Mouse (Mus musculus): Measurements from ENCODE around the gene Slfn5.
"Not testable (repeated sequence)": the region's sequence is repeated elsewhere in the genome, so short reads cannot be mapped to it uniquely, and the experiment has no call there.

The Slfn5 gene

GRCm38 (mm10) chr11:82950736-82951481 is at the start of gene Slfn5:
Gene Slfn5 (plus strand): TSS chr11:82951349.
- no peak for DNase-seq

DNA sequence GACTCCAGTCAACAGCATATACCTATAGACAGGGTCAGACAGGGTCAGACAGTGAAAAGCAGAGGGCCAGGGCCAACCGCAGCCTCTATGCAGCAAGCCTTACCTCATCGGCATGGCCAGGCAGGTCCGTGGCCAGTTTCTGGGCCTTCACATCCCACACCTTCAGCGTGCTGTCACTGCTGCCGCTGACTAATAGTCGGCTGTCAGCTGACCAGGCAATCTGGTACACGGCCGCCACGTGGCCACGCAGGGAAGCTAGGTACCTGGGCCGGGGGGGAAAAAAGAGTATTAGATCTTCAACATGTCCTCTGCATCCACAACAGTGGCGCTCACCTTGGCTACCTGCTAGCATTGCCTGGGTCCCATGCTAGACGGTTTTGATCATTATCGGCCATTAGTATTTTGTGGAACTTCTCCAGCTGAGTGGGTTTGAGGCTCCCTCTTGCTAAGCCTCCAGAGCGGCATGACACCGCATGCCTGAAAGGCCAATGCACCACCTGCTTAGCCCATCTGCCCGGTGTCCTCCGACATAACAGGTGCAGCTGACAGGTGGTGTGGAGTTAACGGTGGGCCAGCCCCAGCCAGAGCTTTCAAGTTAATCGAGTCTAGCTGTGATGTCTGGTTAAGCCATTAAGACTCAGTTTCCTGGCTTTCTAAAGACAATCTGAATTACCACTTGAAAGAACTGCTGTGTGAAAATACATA is 49.4 kb upstream of the Slfn5 start:
- DNase-seq = peak; percentile 77

GRCm38 (mm10) chr11:82904952-82905351 is 46.2 kb upstream of the Slfn5 start:
- DNase-seq = no peak

DNA sequence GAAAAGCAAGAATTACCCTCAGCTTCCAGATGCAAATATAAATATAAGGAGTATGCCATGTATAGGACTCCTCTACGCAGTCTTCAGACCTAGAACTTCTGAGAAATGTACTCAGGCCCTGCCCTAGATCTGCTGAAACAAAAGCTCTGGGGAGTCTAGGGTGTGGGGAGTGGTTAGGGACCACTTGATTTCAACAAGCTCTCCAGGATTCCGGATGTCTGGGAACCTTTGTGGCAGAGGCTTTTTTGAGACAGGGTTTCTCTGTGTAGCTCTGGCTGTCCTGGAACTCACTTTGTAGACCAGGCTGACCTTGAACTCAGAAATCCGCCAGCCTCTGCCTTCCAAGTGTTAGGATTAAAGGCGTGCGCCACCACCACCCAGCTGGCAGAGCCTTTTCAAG is 45.3 kb upstream of the Slfn5 start:
- DNase-seq = no peak

GRCm38 (mm10) chr11:82907651-82908607 is 43.2 kb upstream of the Slfn5 start, which contains the start of gene Nle1:
Gene Nle1 (minus strand): TSS chr11:82908411.
- DNase-seq = peak; percentile 87

DNA sequence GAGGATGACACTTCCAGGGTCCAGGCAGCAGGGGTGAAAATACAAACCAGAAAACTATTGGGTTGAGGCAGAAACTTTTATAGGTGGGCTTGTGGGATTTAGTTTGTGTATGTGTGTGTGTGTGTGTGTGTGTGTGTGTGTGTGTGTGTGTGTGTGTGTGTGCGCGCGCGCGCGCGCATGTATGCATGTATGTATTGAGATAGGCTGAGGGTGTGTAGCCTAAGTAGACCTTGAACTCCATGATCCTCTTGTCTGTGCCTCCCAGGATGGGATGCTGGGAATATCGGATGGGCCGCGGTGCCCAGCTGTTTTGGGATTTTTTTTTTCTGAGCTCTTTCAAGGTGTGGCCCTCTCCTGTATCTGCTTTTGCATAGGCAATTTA is 42.5 kb upstream of the Slfn5 start:
- no peak for DNase-seq

DNA sequence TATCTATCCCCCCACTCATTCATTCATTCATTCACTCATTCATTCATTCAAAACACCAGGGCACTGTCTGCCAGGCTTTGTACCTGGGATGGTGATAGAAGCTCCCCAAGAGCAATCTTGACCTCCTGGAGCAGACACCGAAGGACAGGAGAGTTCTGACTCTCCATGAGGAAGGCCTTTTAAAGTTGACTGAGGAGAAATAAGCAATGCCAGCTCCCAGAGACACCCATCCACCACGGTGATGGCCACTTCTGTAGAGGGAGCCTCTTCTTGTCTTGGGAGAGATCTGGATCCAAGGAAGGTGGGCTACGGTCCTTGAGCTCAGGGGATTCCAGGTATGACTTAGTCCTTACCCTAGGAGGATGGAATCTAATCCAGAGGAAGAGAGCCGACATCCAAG is 40.9 kb upstream of the Slfn5 start, which contains the start of gene Unc45b:
TSS of gene Unc45b (plus strand) at position 301 of the 400 bp plus-strand sequence.
- no peak for DNase-seq

DNA sequence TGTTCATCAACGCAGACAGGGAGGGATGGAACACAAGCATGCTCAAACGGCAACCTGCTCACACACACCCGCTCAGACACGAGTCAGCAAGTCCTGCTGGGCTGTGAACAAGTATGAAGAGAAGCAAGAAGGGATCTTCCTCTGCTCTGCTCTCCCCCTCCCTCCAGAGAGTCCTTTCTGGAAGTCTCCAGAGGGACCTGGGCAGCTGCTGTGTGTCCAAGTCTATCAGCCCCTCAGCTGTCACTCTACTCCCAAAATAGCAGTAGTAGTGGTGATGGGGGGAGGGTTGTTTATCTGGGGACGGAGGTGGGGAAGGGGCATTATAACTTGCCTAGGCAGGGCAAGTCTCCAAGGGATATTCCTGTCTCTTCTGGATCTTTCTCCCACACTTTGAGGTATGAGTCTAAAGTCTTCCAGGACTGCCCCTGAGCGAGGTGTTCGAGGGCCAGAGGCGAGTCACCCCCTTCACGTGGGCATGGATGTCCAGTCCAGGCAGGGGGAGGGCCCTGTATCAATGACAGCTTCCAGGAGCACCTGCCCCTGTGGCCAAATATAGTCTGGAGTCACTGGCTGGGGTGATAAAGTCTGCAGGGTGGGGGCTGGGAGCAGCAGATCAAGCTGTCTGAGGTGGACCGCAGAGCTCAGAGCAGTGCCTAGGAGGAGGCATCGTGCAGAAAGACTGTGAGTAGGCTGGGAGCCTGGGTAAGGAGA is 40.3 kb upstream of the Slfn5 start:
- no peak for DNase-seq

DNA sequence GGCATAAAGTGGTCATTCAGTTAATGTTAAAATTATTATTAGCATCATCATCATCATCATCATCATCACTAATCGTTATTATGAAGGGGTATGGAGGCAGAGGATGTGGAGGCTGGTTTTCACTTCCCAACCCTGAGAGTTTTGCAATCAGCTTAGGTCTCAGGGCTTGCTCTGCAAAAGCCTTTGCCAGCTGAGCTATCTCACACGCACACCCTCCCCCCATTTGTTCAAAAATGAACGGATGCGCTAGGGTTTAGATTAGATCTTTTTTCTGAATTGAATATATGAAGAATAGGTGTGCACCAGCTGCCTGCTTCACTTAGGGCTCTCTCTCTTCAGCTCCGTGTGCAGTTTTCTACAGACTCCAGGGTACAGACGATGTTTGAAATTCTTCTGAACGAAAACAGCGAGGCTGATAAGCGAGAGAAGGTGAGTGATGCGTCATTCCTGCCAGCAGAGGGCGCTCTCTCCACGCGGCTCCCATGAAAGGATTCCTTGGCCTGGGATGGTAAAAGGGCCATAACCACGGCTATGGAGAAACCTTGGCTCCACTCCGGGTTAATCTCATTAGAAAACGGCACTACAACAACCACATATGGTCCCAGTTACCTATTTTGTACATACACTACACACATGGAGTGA is 36.3 kb upstream of the Slfn5 start:
- peak; percentile 50 for DNase-seq

GRCm38 (mm10) chr11:82920768-82921167 is 30.4 kb upstream of the Slfn5 start:
- no peak for DNase-seq

DNA sequence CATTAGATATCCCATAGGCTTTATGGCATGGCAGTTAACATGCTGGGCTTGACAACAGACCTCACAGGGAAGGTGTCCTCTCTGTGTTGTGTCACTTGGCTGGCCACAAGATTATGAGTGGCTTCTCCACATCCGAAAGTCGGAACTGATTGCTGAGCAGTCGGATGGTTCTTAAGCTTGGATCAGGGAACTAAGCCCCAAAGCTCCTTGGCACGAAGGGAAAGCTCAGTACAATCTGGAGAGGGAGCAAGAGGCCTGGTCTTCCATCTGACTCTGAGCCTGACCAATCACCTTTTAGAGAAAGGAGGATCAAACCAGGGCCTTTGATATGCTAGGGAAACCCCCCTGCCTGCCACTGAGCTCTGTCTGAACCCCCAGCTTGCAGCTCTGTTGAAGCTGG is 29.5 kb upstream of the Slfn5 start:
- no peak for DNase-seq

DNA sequence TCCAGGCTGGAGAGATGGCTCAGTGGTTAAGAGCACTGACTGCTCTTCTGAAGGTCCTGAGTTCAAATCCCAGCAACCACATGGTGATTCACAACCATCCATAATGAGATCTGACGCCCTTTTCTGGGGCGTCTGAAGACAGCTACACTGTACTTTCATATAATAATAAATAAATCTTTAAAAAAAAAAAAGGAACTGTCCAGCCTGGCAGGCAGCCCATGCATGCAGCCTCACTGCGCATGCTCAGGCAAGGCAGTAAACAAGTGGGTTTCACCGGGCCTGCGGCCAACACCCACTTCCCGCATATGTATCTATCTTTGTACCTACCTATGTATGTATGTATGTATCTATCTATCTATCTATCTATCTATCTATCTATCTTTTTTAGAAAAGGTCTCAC is 27.2 kb upstream of the Slfn5 start:
- DNase-seq = not testable (repeated sequence)

DNA sequence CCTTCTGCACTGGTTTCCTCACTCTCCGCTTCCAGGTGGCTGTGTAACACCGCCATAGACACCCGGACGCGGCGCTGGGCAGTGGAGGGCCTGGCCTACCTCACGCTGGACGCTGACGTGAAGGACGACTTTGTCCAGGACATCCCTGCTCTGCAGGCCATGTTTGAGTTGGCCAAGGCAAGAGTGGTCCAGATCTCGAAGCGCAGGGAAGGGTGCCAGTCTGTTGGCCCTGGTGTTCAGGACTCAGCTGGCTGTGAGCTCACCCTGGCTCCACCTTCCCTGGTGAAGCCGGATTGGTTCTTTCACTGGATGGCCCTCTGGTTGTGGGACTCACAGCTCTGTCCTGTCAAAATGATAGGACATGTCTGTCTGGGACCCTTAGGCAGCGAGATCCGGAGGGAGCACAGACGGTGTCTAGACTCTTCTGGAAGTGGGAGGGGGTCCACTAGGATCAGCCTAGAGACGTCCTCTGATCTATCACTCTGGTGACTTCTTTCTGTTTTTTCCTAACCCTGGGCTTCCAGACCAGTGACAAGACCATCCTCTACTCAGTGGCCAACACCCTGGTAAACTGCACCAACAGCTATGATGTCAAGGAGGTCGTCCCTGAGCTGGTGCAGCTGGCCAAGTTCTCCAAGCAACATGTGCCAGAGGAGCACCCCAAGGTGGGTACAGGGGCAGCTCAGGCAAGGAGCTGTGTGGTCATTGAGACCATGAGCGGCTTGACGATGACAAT is 22.1 kb upstream of the Slfn5 start:
- DNase-seq = no peak

- DNase-seq = no peak
These were observed 21.6 kb upstream of the Slfn5 start for GRCm38 (mm10) chr11:82929633-82929950.

- DNase-seq = not testable (repeated sequence)
These were observed 20.7 kb upstream of the Slfn5 start for GRCm38 (mm10) chr11:82930391-82930955.

DNA sequence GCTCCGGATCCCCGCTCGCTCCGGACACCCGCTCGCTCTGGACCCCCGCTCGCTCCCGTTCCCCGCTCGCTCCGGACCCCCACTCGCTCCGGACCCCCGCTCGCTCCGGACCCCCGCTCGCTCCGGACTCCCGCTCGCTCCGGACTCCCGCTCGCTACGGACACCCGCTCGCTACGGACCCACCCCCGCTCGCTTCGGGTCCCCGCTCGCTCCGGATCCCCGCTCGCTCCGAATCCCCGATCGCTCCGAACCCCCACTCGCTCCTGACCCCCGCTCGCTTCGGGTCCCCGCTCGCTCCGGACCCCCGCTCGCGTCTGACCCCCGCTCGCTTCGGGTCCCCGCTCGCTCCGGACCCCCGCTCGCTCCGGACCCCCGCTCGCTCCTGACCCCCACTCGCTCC is 20.0 kb upstream of the Slfn5 start:
- DNase-seq = not testable (repeated sequence)

DNA sequence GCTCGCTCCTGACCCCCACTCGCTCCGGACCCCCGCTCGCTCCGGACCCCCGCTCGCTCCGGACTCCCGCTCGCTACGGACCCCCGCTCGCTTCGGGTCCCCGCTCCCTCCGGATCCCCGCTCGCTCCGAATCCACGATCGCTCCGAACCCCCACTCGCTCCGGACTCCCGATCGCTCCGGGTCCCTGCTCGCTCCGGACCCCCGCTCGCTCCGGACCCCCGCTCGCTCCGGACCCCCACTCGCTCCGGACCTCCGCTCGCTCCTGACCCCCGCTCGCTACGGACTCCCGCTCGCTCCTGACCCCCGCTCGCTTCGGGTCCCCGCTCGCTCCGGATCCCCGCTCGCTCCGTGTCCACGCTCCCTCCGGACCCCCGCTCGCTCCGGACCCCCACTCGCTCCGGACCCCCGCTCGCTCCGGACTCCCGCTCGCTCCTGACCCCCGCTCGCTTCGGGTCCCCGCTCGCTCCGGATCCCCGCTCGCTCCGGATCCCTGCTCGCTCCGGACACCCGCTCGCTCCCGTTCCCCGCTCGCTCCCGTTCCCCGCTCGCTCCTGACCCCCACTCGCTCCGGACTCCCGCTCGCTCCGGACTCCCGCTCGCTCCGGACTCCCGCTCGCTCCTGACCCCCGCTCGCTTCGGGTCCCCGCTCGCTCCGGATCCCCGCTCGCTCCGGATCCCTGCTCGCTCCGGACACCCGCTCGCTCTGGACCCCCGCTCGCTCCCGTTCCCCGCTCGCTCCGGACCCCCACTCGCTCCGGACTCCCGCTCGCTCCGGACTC is 19.3 kb upstream of the Slfn5 start:
- DNase-seq = not testable (repeated sequence)

GRCm38 (mm10) chr11:82933186-82933585 is 18.0 kb upstream of the Slfn5 start:
- DNase-seq = no peak

- DNase-seq = no peak
These were observed 7.8 kb upstream of the Slfn5 start for GRCm38 (mm10) chr11:82943336-82943735.

- DNase-seq = no peak
These were observed 5.5 kb upstream of the Slfn5 start for GRCm38 (mm10) chr11:82945636-82946035.
